Mouse (Mus musculus): Measurements from ENCODE around the gene Tm9sf3.

The Tm9sf3 gene

GRCm38 (mm10) chr19:41176881-41177280 is 86.9 kb downstream of the Tm9sf3 start:
- TF ChIP-seq POU5F1 (IDR thresholded peaks at IDR 0.05; ENCODE audit: borderline replicate concordance, low read length) (no peak), NANOG (IDR thresholded peaks at IDR 0.05; ENCODE audit: borderline replicate concordance, low read length) (no peak), CTCF (conservative IDR thresholded peaks at IDR 0.05; ENCODE audit: low read length) (no peak)
- Histone ChIP-seq H3K9me3 (ENCODE audit: low read length) (no peaks in the 10 kb centered on the region), H3K27me3 (ENCODE audit: insufficient read depth, low read length) (peaks cover 7% of the 10 kb centered on the region; the same call in 1 of the 2 replicates), H3K36me3 (ENCODE audit: insufficient read depth, low read length) (no peaks in the 10 kb centered on the region), H3K4me3 (replicated peaks; ENCODE audit: low read length) (no peak overlapping the region), H3K4me1 (replicated peaks; ENCODE audit: low read depth, low read length) (no peaks in the 10 kb centered on the region)

GRCm38 (mm10) chr19:41165914-41166235 is 97.9 kb downstream of the Tm9sf3 start:
- peaks cover 2% of the 10 kb centered on the region for H3K27me3 ChIP-seq (ENCODE audit: insufficient read depth, low read length)
- TF ChIP-seq POU5F1 (IDR thresholded peaks at IDR 0.05; ENCODE audit: borderline replicate concordance, low read length) (no peak), NANOG (IDR thresholded peaks at IDR 0.05; ENCODE audit: borderline replicate concordance, low read length) (no peak), CTCF (conservative IDR thresholded peaks at IDR 0.05; ENCODE audit: low read length) (no peak)
- H3K36me3 ChIP-seq (ENCODE audit: insufficient read depth, low read length), result no peaks in the 10 kb centered on the region
- H3K9me3 ChIP-seq (ENCODE audit: low read length), result no peaks in the 10 kb centered on the region
- peaks cover 10% of the 10 kb centered on the region; the same call in 1 of the 2 replicates for H3K4me1 ChIP-seq (replicated peaks; ENCODE audit: low read depth, low read length)
- H3K4me3 ChIP-seq (replicated peaks; ENCODE audit: low read length), result no peak overlapping the region

GRCm38 (mm10) chr19:41165144-41165913 is 98.5 kb downstream of the Tm9sf3 start:
- Histone ChIP-seq H3K27me3 (ENCODE audit: insufficient read depth, low read length) (peaks cover 2% of the 10 kb centered on the region), H3K4me1 (replicated peaks; ENCODE audit: low read depth, low read length) (peaks cover 10% of the 10 kb centered on the region; the same call in 1 of the 2 replicates), H3K36me3 (ENCODE audit: insufficient read depth, low read length) (no peaks in the 10 kb centered on the region), H3K4me3 (replicated peaks; ENCODE audit: low read length) (no peak overlapping the region), H3K9me3 (ENCODE audit: low read length) (no peaks in the 10 kb centered on the region)
- TF ChIP-seq CTCF (conservative IDR thresholded peaks at IDR 0.05; ENCODE audit: low read length) (no peak), NANOG (IDR thresholded peaks at IDR 0.05; ENCODE audit: borderline replicate concordance, low read length) (no peak), POU5F1 (IDR thresholded peaks at IDR 0.05; ENCODE audit: borderline replicate concordance, low read length) (no peak)

GRCm38 (mm10) chr19:41164447-41165095 is 99.2 kb downstream of the Tm9sf3 start:
- no peak for TF ChIP-seq CTCF (conservative IDR thresholded peaks at IDR 0.05; ENCODE audit: low read length)
- no peak for TF ChIP-seq POU5F1 (IDR thresholded peaks at IDR 0.05; ENCODE audit: borderline replicate concordance, low read length)
- no peak for TF ChIP-seq NANOG (IDR thresholded peaks at IDR 0.05; ENCODE audit: borderline replicate concordance, low read length)
- Histone ChIP-seq H3K4me3 (replicated peaks; ENCODE audit: low read length) (no peak overlapping the region), H3K4me1 (replicated peaks; ENCODE audit: low read depth, low read length) (peaks cover 10% of the 10 kb centered on the region; the same call in 1 of the 2 replicates), H3K9me3 (ENCODE audit: low read length) (no peaks in the 10 kb centered on the region), H3K36me3 (ENCODE audit: insufficient read depth, low read length) (no peaks in the 10 kb centered on the region), H3K27me3 (ENCODE audit: insufficient read depth, low read length) (peaks cover 2% of the 10 kb centered on the region)

Measured in E14TG2a.4 (cell line).